In the genomic region with DNA sequence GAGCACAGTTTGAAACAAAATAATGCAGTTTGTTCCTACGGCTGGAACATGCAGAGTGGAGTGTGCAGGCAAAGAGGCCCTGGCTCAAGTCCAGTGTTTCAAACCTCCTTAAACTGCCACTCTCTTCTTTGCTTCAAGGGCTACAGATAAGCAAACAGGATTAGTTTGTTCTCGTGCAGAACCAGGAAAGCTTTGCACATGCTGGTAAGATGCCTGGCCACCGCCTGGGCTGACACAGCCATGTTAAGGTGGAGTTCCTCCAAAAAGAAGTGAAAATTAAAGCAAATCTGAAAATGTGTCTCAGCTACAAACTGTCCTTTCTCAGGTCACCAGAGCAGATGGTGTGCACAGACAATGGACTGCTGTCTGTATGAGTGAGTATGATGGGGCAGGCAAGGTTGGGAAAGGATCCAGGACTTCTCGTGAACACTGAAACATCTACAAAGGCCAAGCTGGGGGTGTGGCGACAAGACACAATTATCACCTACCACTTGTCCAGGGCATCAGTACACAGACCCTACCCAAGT, we compare ENCODE assay signal across 8 mouse cellular contexts.
A peak's percentile ranks its signal among the peaks of the same experiment; 100 is the strongest.
DNase-seq lines count a peak whose midpoint lies in the region; ATAC-seq lines count a peak whose summit lies in the region.
"Had no signal": no experiment of that assay in that cellular context is flagged by ENCODE, and none has a peak within 500 bp of the region (broad histone marks: within the 10 kb centered on the region; RNA-seq: fewer than 3 reads in every experiment).

No protein-coding gene starts in this region.

- WGBS in kidney, embryonic 15.5 days = 43% methylated on average over 5 of the region's 5 CpGs
- 39% methylated on average over 5 of the region's 5 CpGs for WGBS in limb, embryonic 13.5 days
- WGBS in liver, embryonic 11.5 days = 65% methylated on average over 5 of the region's 5 CpGs

- H3K9ac ChIP-seq in kidney, embryonic 15.5 days = no peak overlapping the region
- no peak overlapping the region for H3K9ac ChIP-seq in limb, embryonic 13.5 days
- no peak overlapping the region for H3K9ac ChIP-seq in liver, embryonic 11.5 days (ENCODE audit: low read depth, low read length)
- H3K9ac ChIP-seq: liver, embryonic 14.5 days had no signal

- H3K27ac ChIP-seq in kidney, embryonic 15.5 days = peak overlapping the region; percentile 11; the same call in 1 of the 2 replicates
- no peak overlapping the region for H3K27ac ChIP-seq in limb, embryonic 13.5 days
- H3K27ac ChIP-seq in liver, embryonic 11.5 days (ENCODE audit: low read depth, low read length) = no peak overlapping the region
- H3K27ac ChIP-seq: liver, embryonic 14.5 days had no signal

- no peak overlapping the region for H3K4me3 ChIP-seq in kidney, embryonic 15.5 days (replicated peaks)
- H3K4me3 ChIP-seq in limb, embryonic 13.5 days = no peak overlapping the region
- no peak overlapping the region for H3K4me3 ChIP-seq in liver, embryonic 11.5 days (ENCODE audit: low read depth, low read length)

- no peaks in the 10 kb centered on the region for H3K27me3 ChIP-seq in kidney, embryonic 15.5 days
- H3K27me3 ChIP-seq in limb, embryonic 13.5 days = no peaks in the 10 kb centered on the region
- no peaks in the 10 kb centered on the region for H3K27me3 ChIP-seq in liver, embryonic 11.5 days (replicated peaks; ENCODE audit: control insufficient read depth, insufficient read depth, low read length)

- 0 out of 2 replicates have a peak, but pooled peaks have one; percentile 46 for ATAC-seq in kidney, embryonic 15.5 days (replicated peaks; ENCODE audit: low FRiP score)
- ATAC-seq in limb, embryonic 13.5 days (ENCODE audit: low FRiP score, low read depth) = peak; percentile 72; the same call in 1 of the 2 replicates
- ATAC-seq in liver, embryonic 11.5 days (replicated peaks; ENCODE audit: low FRiP score) = no peak

- DNase-seq in adrenal gland, postnatal 14 days = peak; percentile 47
- peak; percentile 74 for DNase-seq in cerebellum, adult 8-10 months
- DNase-seq in gastrocnemius, postnatal 10 days = peak; percentile 14
- DNase-seq in ovary, postnatal 10 days (ENCODE audit: low spot score) = peak; percentile 5
- DNase-seq in liver, embryonic 11.5 days (ENCODE audit: low spot score) = no peak

- H3K4me2 ChIP-seq in kidney, embryonic 15.5 days = no peak overlapping the region
- 0 out of 2 replicates have a peak overlapping the region, but pooled peaks have one; percentile 12 for H3K4me2 ChIP-seq in limb, embryonic 13.5 days (replicated peaks)
- H3K4me2 ChIP-seq in liver, embryonic 11.5 days = no peak overlapping the region

- H3K36me3 ChIP-seq in kidney, embryonic 15.5 days = no peaks in the 10 kb centered on the region
- H3K36me3 ChIP-seq in limb, embryonic 13.5 days = 0 out of 2 replicates have a peak, but pooled peaks cover 3% of the 10 kb centered on the region
- no peaks in the 10 kb centered on the region for H3K36me3 ChIP-seq in liver, embryonic 11.5 days (ENCODE audit: control insufficient read depth, insufficient read depth, low read length)

- H3K4me1 ChIP-seq in kidney, embryonic 15.5 days = peaks cover 4% of the 10 kb centered on the region
- H3K4me1 ChIP-seq in limb, embryonic 13.5 days = peaks cover 5% of the 10 kb centered on the region
- no peaks in the 10 kb centered on the region for H3K4me1 ChIP-seq in liver, embryonic 11.5 days (replicated peaks; ENCODE audit: control insufficient read depth, insufficient read depth, low read length)

- H3K9me3 ChIP-seq in kidney, embryonic 15.5 days (replicated peaks) = no peaks in the 10 kb centered on the region
- H3K9me3 ChIP-seq in limb, embryonic 13.5 days = no peaks in the 10 kb centered on the region
- no peaks in the 10 kb centered on the region for H3K9me3 ChIP-seq in liver, embryonic 11.5 days (ENCODE audit: control insufficient read depth, low read length)
